Mouse (Mus musculus): ENCODE measurements around the gene Rcsd1.

Rcsd1 gene

GRCm38 (mm10) chr1:165717711-165718542, 8.4 kb upstream of the Rcsd1 start:
- no peak for DNase-seq (ENCODE audit: low spot score in 2 of 2)

- DNase-seq (ENCODE audit: low spot score in 2 of 2), result no peak
Observed at GRCm38 (mm10) chr1:165716426-165716825, 6.9 kb upstream of the Rcsd1 start.

- DNase-seq (ENCODE audit: low spot score in 2 of 2), result no peak
Observed at GRCm38 (mm10) chr1:165713798-165714197, 4.2 kb upstream of the Rcsd1 start.

GRCm38 (mm10) chr1:165711914-165712313, 2.4 kb upstream of the Rcsd1 start:
- DNase-seq (ENCODE audit: low spot score in 2 of 2), result no peak

GRCm38 (mm10) chr1:165708686-165709380, 724 bp downstream of the Rcsd1 start:
- DNase-seq (ENCODE audit: low spot score in 2 of 2), result no peak

- no peak for DNase-seq (ENCODE audit: low spot score in 2 of 2)
Observed at GRCm38 (mm10) chr1:165707640-165708322, 1.8 kb downstream of the Rcsd1 start.

- no peak for DNase-seq (ENCODE audit: low spot score in 2 of 2)
Observed at GRCm38 (mm10) chr1:165707241-165707639, 2.3 kb downstream of the Rcsd1 start.

- DNase-seq (ENCODE audit: low spot score in 2 of 2), result no peak
Observed at GRCm38 (mm10) chr1:165706492-165706891, 3.1 kb downstream of the Rcsd1 start.

GRCm38 (mm10) chr1:165705868-165706348, 3.6 kb downstream of the Rcsd1 start:
- DNase-seq (ENCODE audit: low spot score in 2 of 2), result no peak

- no peak for DNase-seq (ENCODE audit: low spot score in 2 of 2)
Observed at GRCm38 (mm10) chr1:165705368-165705767, 4.2 kb downstream of the Rcsd1 start.

- no peak for DNase-seq (ENCODE audit: low spot score in 2 of 2)
Observed at GRCm38 (mm10) chr1:165704841-165705240, 4.7 kb downstream of the Rcsd1 start.

- no peak for DNase-seq (ENCODE audit: low spot score in 2 of 2)
Observed at GRCm38 (mm10) chr1:165702221-165703031, 7.1 kb downstream of the Rcsd1 start.

- no peak for DNase-seq (ENCODE audit: low spot score in 2 of 2)
Observed at GRCm38 (mm10) chr1:165701562-165701961, 8.0 kb downstream of the Rcsd1 start.

- DNase-seq (ENCODE audit: low spot score in 2 of 2), result no peak
Observed at GRCm38 (mm10) chr1:165700933-165701518, 8.5 kb downstream of the Rcsd1 start.

- DNase-seq (ENCODE audit: low spot score in 2 of 2), result no peak
Observed at GRCm38 (mm10) chr1:165700376-165700815, 9.2 kb downstream of the Rcsd1 start.

GRCm38 (mm10) chr1:165697701-165698100, 11.9 kb downstream of the Rcsd1 start:
- no peak for DNase-seq (ENCODE audit: low spot score in 2 of 2)

GRCm38 (mm10) chr1:165696870-165697269, 12.7 kb downstream of the Rcsd1 start:
- no peak for DNase-seq (ENCODE audit: low spot score in 2 of 2)

GRCm38 (mm10) chr1:165696040-165696439, 13.5 kb downstream of the Rcsd1 start:
- no peak for DNase-seq (ENCODE audit: low spot score in 2 of 2)

- DNase-seq (ENCODE audit: low spot score in 2 of 2), result no peak
Observed at GRCm38 (mm10) chr1:165695392-165696014, 14.1 kb downstream of the Rcsd1 start.

GRCm38 (mm10) chr1:165693856-165694255, 15.7 kb downstream of the Rcsd1 start:
- DNase-seq (ENCODE audit: low spot score in 2 of 2), result no peak

GRCm38 (mm10) chr1:165691516-165691915, 18.0 kb downstream of the Rcsd1 start:
- DNase-seq (ENCODE audit: low spot score in 2 of 2), result no peak
